Mouse (Mus musculus) liver, embryonic 16.5 days (tissue): Measurements from ENCODE around the gene Dag1. TPM values are rescaled to one million over a fixed set of nuclear protein-coding genes. Genes with fewer than 3 reads are reported as not detected.
A peak's percentile ranks its signal among the peaks of the same experiment; 100 is the strongest.

Experiments used
- ATAC-seq: fragments of 200-750 bp; cut with Nextera tagmentation; 2 replicates; pipeline ENCODE4 v1.8.0; 2017; ENCODE audit warnings: low read depth, mild to moderate bottlenecking, moderate number of reproducible peaks, moderate library complexity
- H3K27ac ChIP-seq: fragments of 300-500 bp; sonication (generic); 2 replicates; pipeline ENCODE4 v1.5.1; 2014; ENCODE audit warnings: mild to moderate bottlenecking, low read length
- H3K27me3 ChIP-seq: fragments of 300-500 bp; sonication (generic); 2 replicates; pipeline ENCODE4 v1.6.1; 2014; ENCODE audit warnings: low read depth, low read length, mixed read lengths; ENCODE audit not compliant: control insufficient read depth, insufficient read depth
- H3K36me3 ChIP-seq: fragments of 300-500 bp; sonication (generic); 2 replicates; pipeline ENCODE4 v1.6.1; 2014; ENCODE audit warnings: mild to moderate bottlenecking; ENCODE audit not compliant: control insufficient read depth, insufficient read depth
- H3K4me1 ChIP-seq: fragments of 300-500 bp; sonication (generic); 2 replicates; pipeline ENCODE4 v1.6.1; 2014; ENCODE audit warnings: low read depth, low read length, mixed read lengths; ENCODE audit not compliant: control insufficient read depth
- H3K4me2 ChIP-seq: fragments of 300-500 bp; sonication (generic); 2 replicates; pipeline ENCODE4 v1.6.1; 2014; ENCODE audit warnings: low read depth, low read length, mixed read lengths
- H3K4me3 ChIP-seq: fragments of 300-500 bp; sonication (generic); 2 replicates; pipeline ENCODE4 v1.5.1; 2014; ENCODE audit warnings: low read depth, mild to moderate bottlenecking, low read length
- H3K9ac ChIP-seq: fragments of 300-500 bp; sonication (generic); 2 replicates; pipeline ENCODE4 v1.6.1; 2014; ENCODE audit warnings: low read depth, low read length
- H3K9me3 ChIP-seq: fragments of 300-500 bp; sonication (generic); replicated peaks from 2 replicates; pipeline ENCODE4 v1.6.1; 2016; ENCODE audit warnings: low read length; ENCODE audit not compliant: control insufficient read depth
- WGBS: fragments of 180-500 bp; shearing (Covaris S2); extraction: QIAGEN DNeasy Blood & Tissue Kit; methylation state at CpG from one replicate; pipeline ENCODE4 v1.1.7; 2014; ENCODE audit not compliant: insufficient replicate concordance; 5-methylcytosine and 5-hydroxymethylcytosine counted together
- polyA plus RNA-seq: library from polyadenylated mRNA; unstranded; fragments of >200 nt; fragmentation: Nextera tagmentation; extraction: Ambion mirVana; gene quantifications from 2 replicates; pipeline ENCODE4 v1.2.1, GENCODE M21; 2015

Dag1 gene
- polyA plus RNA-seq, 1 experiment from 2014 or later = 20.4 TPM

DNA sequence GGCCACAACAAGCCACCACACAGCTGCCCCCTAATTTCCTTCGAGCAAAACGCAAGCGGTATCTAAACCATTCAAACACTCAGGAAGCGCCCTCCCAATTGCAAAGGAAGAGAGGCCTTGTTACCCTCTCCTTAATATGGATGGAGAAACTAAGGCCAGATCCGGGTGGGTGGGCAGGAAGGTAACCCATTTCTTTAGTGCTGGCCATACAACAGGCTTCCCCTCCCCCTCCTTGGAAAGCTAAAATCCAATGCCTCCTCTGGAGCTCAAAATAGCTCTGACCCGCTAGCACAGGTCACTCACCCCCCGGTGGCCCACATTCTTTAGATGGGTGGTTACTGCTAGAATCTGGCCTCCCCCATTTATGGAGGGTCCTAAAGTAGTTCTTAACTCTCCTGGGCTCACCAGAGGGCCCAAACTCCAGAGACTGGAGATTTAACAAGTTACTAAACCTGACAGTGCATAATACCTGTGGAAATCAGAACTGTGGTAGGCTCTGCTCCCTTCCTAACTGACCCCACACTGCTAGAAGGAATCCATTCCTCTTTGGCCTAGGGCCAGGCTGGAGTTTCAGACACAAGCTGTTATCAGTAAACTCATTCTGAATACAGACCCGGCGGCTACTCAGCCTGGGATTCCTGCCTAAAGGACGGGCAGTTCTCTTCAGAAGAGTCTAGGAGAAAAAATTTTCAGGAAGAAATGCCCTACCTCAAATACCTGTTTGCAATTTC, 598 bp upstream of the Dag1 start:
- H3K9me3 ChIP-seq = no peaks in the 10 kb centered on the region
- 15% methylated on average over 10 of the region's 10 CpGs for WGBS
- H3K36me3 ChIP-seq = no peaks in the 10 kb centered on the region
- H3K27ac ChIP-seq = peak overlapping the region; percentile 66
- peak overlapping the region; percentile 55; the same call in 1 of the 2 replicates for H3K9ac ChIP-seq
- H3K4me2 ChIP-seq = peak overlapping the region; percentile 98
- H3K4me3 ChIP-seq = peak overlapping the region; percentile 77
- no peaks in the 10 kb centered on the region for H3K27me3 ChIP-seq
- H3K4me1 ChIP-seq = peaks cover 21% of the 10 kb centered on the region
- no peak for ATAC-seq

DNA sequence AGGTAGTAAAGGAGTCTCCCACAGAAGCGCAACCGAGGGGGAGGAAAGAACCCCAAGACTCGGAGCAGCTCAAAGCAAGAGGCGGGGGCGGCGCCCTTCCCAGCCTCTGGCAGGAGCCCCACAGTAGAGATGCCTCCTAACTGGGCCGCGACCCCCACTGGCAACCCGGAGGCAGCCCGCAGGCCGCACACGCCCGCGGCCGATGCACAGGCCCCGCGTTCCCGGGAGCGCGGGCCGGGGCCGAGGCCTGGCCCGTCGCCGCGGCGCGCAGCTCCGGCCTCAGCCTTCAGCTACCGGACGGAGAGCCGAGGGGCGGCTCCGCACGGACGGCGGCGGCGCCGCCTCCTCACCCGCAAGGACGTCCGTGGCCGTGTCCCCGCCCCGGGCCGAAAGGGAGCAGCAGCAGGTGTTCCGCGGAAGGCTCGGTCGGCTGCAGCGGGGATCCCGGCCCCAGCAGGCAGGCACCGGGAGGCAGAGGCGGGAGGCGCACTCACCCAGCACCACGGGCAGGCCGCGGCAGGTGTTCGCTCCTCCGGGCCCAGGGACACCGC, 552 bp downstream of the Dag1 start:
- Histone ChIP-seq H3K4me1 (peaks cover 21% of the 10 kb centered on the region), H3K4me2 (peak overlapping the region; percentile 98), H3K36me3 (no peaks in the 10 kb centered on the region), H3K27me3 (no peaks in the 10 kb centered on the region), H3K4me3 (peak overlapping the region; percentile 77), H3K9me3 (no peaks in the 10 kb centered on the region), H3K27ac (peak overlapping the region; percentile 86), H3K9ac (peak overlapping the region; percentile 84)
- ATAC-seq = peak; percentile 64
- WGBS = under 1% methylated on average over 59 of the region's 62 CpGs

DNA sequence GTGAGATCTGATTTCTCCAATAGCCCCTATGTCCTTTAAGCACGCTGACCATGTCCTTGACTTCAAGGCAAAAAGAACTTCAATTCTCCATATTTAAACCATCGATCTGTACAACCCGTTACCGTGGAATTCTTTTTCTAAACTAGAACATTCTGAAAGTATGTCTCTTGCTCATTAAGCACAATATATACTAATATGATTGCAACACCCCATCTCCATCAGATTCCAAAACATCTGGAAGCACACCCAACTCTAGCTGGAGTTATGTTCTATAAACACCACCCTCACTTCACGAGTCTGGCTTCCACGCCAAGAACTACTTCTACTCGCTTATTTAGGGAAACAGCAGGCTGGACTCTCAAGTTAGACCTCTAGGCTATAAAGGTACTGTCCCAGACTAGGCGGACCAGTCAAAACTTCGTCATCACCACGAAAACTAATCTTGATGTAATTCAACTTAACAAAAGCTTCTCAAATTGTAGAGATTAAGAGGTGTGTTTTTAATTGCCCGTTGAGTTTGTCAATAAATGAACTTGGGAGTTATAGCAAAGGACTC, 1.2 kb downstream of the Dag1 start:
- no peaks in the 10 kb centered on the region for H3K36me3 ChIP-seq
- H3K27me3 ChIP-seq = no peaks in the 10 kb centered on the region
- H3K9me3 ChIP-seq = no peaks in the 10 kb centered on the region
- peak overlapping the region; percentile 84 for H3K9ac ChIP-seq
- peaks cover 21% of the 10 kb centered on the region for H3K4me1 ChIP-seq
- 53% methylated on average over 11 of the region's 11 CpGs for WGBS
- ATAC-seq = no peak
- peak overlapping the region; percentile 77 for H3K4me3 ChIP-seq
- H3K4me2 ChIP-seq = peak overlapping the region; percentile 98
- H3K27ac ChIP-seq = peak overlapping the region; percentile 86

DNA sequence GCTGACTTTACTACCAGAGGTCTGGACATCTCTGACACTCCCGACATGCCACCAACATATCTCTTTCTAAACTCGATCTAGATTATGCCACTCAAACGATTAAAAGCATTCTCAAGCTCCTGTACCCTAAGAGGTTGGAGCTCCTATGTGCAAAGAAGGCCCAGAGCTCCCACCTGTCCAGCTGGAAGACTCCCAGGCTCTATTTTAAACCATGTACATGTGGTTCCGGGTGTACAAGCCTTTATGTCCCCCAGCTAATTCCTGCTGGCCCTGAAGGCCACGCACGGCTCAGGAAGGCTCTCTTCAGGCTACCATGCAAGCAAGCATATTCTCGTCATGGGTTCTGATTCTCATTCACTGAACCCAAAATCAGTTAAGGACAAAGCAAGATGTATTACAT, 1.9 kb downstream of the Dag1 start:
- WGBS = 59% methylated on average over 7 of the region's 7 CpGs
- no peak overlapping the region for H3K4me3 ChIP-seq
- H3K9ac ChIP-seq = no peak overlapping the region
- H3K27me3 ChIP-seq = no peaks in the 10 kb centered on the region
- no peak overlapping the region for H3K27ac ChIP-seq
- H3K36me3 ChIP-seq = no peaks in the 10 kb centered on the region
- H3K9me3 ChIP-seq = no peaks in the 10 kb centered on the region
- peaks cover 21% of the 10 kb centered on the region for H3K4me1 ChIP-seq
- ATAC-seq = no peak
- peak overlapping the region; percentile 98 for H3K4me2 ChIP-seq

DNA sequence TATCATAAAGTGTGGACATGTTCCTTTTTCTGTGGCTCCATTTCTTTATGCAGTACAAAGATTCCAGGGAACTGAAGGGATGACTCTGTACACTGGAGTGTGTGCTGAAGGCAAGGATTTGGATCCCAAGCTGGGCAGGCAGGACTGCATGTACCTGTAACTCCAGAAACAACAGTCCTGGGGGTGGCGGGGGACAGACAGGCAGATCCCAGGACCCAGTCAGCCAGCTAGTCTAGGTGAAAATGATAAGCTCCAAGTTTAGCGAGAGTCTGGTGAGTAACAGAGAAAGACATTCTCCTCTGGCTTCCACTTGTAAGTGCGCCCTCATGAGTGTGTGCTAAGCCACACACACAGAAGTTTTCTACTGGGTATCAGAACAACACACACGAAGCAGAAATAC, 3.2 kb downstream of the Dag1 start:
- Histone ChIP-seq H3K4me3 (no peak overlapping the region), H3K4me1 (peaks cover 21% of the 10 kb centered on the region), H3K9me3 (no peaks in the 10 kb centered on the region), H3K27me3 (no peaks in the 10 kb centered on the region), H3K27ac (no peak overlapping the region), H3K9ac (no peak overlapping the region), H3K36me3 (no peaks in the 10 kb centered on the region), H3K4me2 (no peak overlapping the region)
- WGBS = 57% methylated on average over 4 of the region's 4 CpGs
- ATAC-seq = no peak

DNA sequence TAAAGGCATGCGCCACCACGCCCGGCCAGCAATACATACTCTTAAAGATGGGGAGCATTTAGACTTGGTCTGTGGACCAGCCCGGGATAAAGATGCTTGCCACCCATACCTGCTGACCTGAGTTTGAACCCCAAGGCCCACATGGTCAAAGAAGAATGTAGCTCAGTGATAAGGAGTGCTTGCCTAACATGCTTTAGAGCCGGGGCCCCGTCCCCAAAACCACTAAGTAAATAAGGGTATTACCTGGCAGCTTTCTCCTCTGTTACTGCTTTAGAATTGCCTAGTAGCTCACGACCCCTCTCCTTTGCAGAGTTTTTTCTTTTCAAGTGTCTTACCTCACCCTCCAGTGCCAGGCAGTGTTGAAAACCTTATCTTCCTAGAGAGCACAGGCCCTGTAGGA, 11.0 kb downstream of the Dag1 start:
- Histone ChIP-seq H3K4me1 (no peaks in the 10 kb centered on the region), H3K9me3 (no peaks in the 10 kb centered on the region), H3K36me3 (no peaks in the 10 kb centered on the region), H3K4me2 (no peak overlapping the region), H3K4me3 (no peak overlapping the region), H3K27ac (no peak overlapping the region), H3K27me3 (no peaks in the 10 kb centered on the region), H3K9ac (no peak overlapping the region)
- ATAC-seq = no peak
- 65% methylated on average over 7 of the region's 7 CpGs for WGBS

DNA sequence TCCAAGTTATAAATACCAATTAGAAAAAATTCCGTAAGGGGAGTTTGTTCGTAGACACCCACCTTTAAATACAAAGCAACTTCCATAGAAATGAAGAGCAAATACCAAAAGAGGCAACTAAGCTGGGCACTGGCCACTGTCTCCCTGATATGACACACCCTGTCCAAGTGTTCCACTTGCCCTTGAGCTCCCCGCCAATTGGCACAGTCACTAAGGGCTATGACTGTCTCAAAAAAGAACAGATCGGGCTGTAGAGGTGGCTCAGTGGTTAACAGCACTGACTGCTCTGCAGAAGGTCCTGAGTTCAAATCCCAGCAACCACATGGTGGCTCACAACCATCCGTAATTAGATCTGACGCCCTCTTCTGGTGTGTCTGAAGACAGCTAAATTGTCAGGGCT, 11.9 kb downstream of the Dag1 start:
- H3K4me1 ChIP-seq = no peaks in the 10 kb centered on the region
- 78% methylated on average over 6 of the region's 6 CpGs for WGBS
- H3K9me3 ChIP-seq = no peaks in the 10 kb centered on the region
- H3K36me3 ChIP-seq = no peaks in the 10 kb centered on the region
- no peak overlapping the region for H3K27ac ChIP-seq
- ATAC-seq = no peak
- H3K9ac ChIP-seq = no peak overlapping the region
- no peak overlapping the region for H3K4me3 ChIP-seq
- H3K27me3 ChIP-seq = no peaks in the 10 kb centered on the region
- H3K4me2 ChIP-seq = no peak overlapping the region

DNA sequence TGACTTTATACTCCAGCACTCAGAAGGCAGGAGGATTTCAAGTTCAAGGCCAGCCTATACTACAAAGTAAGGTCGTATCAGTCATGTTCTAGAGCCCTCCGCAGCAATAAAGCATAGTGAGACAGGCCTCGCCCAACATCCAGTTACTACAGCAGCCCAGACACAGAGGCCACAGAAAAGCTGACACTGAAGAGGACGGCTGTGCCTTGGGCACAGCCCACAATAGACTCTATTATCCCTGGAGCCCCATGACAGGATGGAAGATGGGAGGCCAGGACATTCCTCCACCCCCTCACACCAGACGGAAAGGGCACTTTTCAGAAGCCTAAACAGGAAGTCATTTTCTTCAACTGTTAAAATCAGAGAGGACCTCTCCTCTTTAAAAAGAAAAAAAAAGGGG, 14.8 kb downstream of the Dag1 start:
- no peaks in the 10 kb centered on the region for H3K27me3 ChIP-seq
- no peaks in the 10 kb centered on the region for H3K36me3 ChIP-seq
- no peak overlapping the region for H3K27ac ChIP-seq
- no peak overlapping the region for H3K9ac ChIP-seq
- ATAC-seq = no peak
- no peak overlapping the region for H3K4me2 ChIP-seq
- H3K4me3 ChIP-seq = no peak overlapping the region
- H3K4me1 ChIP-seq = no peaks in the 10 kb centered on the region
- WGBS = 61% methylated on average over 5 of the region's 5 CpGs
- no peaks in the 10 kb centered on the region for H3K9me3 ChIP-seq

DNA sequence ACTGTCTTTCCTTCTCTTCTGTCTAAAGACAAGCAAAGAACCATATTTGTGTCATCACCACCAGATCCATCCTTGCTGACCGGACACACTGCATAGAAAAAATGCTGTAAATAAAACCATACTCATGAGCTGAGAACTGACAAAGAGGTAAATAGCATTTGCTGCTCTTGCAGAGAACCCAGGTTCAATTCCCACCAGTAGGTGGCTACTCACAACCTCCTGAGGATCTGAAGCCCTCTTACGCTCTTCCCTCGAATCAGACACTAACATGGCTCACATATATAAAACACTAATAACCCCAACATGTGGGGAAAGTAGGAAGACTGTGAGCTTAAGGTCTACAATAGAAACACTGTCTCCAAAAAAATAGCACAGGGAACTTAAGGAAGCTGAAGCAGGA, 18.8 kb downstream of the Dag1 start:
- Histone ChIP-seq H3K4me2 (no peak overlapping the region), H3K36me3 (no peaks in the 10 kb centered on the region), H3K9ac (no peak overlapping the region), H3K9me3 (no peaks in the 10 kb centered on the region), H3K27ac (no peak overlapping the region), H3K27me3 (no peaks in the 10 kb centered on the region), H3K4me3 (no peak overlapping the region), H3K4me1 (no peaks in the 10 kb centered on the region)
- 59% methylated on average over 3 of the region's 3 CpGs for WGBS
- ATAC-seq = no peak
